Mouse (Mus musculus): Measurements from ENCODE around the gene Sgsm2. TPM values are rescaled to one million over a fixed set of nuclear protein-coding genes. Genes with fewer than 3 reads are reported as not detected.
A peak's percentile ranks its signal among the peaks of the same experiment; 100 is the strongest.

Sgsm2 gene
- polyA plus RNA-seq, 1 experiment from 2014 or later, result 6.5 TPM

DNA sequence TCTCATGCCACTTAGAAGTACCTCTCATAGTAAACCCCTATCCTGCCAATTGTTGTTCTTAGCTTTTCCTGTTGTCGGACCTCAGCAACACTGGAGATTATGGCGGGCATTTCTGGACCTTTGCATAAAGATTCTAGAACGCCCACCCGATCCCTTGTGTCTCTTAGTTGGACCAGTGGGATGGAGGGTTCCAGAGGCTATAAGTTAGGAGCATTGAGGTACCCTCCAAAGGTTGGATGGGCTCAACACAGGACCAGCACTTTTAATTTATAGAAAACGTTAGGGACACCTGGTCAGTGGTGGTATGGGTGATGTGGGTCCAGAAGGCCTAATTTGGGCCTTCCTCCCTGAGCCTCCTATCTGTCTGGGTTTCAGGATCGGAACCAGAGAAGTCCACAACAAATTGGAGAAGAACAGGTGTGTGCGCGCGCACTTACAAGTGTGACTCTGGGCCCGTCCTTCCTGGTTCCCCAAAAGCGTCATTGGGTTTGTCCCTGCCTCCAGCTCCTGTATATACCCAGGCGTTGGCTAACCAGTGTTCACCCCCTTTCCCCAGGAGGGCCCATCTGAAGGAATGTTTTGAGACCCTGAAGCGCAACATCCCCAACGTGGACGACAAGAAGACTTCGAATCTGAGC, 59.7 kb downstream of the Sgsm2 start:
- Histone ChIP-seq H3K4me1 (peaks cover 79% of the 10 kb centered on the region), H3K27me3 (ENCODE audit: poor library complexity, severe bottlenecking) (peaks cover 12% of the 10 kb centered on the region; the same call in 1 of the 2 replicates), H3K27ac (peak overlapping the region; percentile 94), H3K4me3 (peak overlapping the region; percentile 72), H3K36me3 (replicated peaks) (peaks cover 36% of the 10 kb centered on the region), H3K9me3 (no peaks in the 10 kb centered on the region)
- DNase-seq (ENCODE audit: extremely low spot score, low spot score), result no peak
- 44% methylated on average over 16 of the region's 16 CpGs for WGBS

DNA sequence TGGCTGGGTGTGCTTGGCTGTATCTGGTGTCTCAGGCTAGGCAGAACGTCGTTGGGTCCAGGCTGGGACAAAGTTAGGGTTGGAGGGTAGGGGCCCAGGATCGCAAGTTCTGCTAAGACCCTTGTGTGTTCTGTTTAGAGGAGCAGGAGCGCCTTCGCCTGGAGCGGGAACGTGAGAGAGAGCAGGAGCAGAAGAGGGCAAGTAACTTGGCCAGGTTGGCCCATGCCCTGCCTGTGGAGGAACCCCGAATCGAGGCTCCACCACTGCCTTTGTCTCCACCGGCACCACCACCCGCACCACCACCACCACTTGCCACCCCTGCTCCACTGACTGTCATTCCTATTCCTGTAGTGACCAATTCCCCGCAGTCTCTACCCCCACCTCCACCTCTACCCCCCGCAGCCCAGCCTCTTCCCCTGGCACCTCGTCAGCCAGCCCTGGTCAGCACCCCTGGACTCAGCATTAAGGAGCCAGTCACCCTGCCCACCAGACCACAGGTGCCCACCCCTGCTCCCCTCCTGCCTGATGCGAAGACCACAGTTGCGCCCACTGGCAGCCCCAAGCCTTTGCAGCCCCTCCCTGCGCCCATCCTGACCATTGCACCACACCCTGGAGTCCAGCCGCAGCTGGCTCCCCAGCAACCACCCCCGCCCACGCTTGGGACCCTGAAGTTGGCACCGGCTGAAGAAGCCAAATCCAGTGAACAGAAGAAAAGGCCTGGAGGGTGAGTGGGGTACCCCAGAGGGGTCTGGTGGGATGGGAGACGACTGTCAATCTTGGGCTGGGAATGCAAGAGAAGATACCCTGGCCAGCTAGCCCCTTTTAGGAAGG, 60.4 kb downstream of the Sgsm2 start:
- Histone ChIP-seq H3K9me3 (no peaks in the 10 kb centered on the region), H3K27me3 (ENCODE audit: poor library complexity, severe bottlenecking) (peaks cover 12% of the 10 kb centered on the region; the same call in 1 of the 2 replicates), H3K27ac (peak overlapping the region; percentile 25; the same call in 1 of the 2 replicates), H3K4me1 (peaks cover 84% of the 10 kb centered on the region), H3K4me3 (0 out of 2 replicates have a peak overlapping the region, but pooled peaks have one; percentile 7), H3K36me3 (replicated peaks) (peaks cover 29% of the 10 kb centered on the region)
- DNase-seq (ENCODE audit: extremely low spot score, low spot score), result no peak
- WGBS, result 90% methylated on average over 22 of the region's 22 CpGs

DNA sequence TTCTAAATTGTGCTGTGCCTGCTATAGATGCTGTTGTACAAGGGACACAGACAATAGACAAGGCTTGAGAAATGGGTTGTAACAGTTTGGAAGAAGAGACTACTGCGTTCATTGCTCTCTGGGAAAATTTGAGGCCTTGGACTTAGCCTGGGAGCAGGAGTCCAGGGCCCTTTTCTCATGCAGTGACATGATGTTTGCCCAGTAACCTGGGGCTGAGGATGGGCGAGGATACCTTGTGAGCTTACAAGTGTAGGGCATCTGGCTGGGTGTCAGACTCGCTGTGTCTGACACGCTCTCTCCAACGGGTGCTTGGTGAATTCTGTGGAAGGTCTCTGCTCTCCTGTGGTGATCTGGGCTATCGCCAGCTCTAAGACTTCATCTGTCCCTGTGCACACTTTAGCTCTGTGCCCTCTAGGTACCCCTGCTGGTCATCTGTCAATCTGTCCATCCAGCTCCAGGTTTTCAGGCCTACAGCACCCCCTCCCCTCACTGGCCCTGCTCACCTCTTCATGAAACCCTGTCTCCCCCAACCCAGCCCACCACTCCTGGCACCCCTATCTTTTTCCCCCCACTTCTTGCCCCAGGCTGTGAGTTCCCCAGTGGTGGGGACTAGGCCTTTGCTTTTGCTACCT, 61.2 kb downstream of the Sgsm2 start:
- 0 out of 2 replicates have a peak overlapping the region, but pooled peaks have one; percentile 5 for H3K27ac ChIP-seq
- peaks cover 12% of the 10 kb centered on the region; the same call in 1 of the 2 replicates for H3K27me3 ChIP-seq (ENCODE audit: poor library complexity, severe bottlenecking)
- H3K36me3 ChIP-seq (replicated peaks), result peaks cover 22% of the 10 kb centered on the region
- H3K4me1 ChIP-seq, result peaks cover 81% of the 10 kb centered on the region
- DNase-seq (ENCODE audit: extremely low spot score, low spot score), result no peak
- H3K4me3 ChIP-seq, result no peak overlapping the region
- 88% methylated on average over 6 of the region's 6 CpGs for WGBS
- H3K9me3 ChIP-seq, result no peaks in the 10 kb centered on the region

DNA sequence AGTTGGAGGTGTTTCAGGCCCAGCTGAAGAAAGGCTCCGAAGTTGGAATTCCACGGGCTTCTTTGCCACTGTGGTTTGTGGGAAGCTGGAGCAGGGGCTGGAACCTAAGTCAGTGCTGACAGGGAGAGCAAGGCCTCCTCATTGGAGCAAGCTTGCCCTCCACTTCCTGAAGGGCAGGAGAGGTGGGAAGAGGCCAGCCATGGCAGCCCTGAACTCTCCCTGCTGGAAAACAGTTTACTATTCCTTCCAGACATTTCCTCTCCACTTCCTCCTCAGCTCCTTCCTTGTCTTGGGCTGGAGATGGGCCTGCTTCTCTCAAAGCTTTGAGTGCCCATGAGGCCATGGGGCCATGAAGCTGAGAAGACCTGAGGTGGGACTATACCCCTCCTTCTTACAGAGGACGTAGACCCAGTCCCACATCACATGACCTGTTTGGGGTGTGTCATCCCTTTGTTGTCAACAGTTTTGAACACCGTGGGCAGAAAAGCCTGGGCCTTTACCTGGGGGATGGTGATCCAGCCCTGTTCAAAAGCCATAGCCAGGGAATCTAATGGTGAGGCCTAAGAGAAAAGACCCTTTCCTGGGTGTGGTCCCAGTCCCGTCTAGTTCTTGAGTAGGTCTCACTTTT, 62.1 kb downstream of the Sgsm2 start:
- WGBS, result 68% methylated on average over 5 of the region's 5 CpGs
- no peaks in the 10 kb centered on the region for H3K9me3 ChIP-seq
- no peak overlapping the region for H3K4me3 ChIP-seq
- peaks cover 12% of the 10 kb centered on the region; the same call in 1 of the 2 replicates for H3K27me3 ChIP-seq (ENCODE audit: poor library complexity, severe bottlenecking)
- H3K4me1 ChIP-seq, result peaks cover 84% of the 10 kb centered on the region
- H3K36me3 ChIP-seq (replicated peaks), result peaks cover 12% of the 10 kb centered on the region
- DNase-seq (ENCODE audit: extremely low spot score, low spot score), result no peak
- 0 out of 2 replicates have a peak overlapping the region, but pooled peaks have one; percentile 40 for H3K27ac ChIP-seq

GRCm38 (mm10) chr11:74834359-74834638, 62.6 kb downstream of the Sgsm2 start:
- Histone ChIP-seq H3K4me1 (peaks cover 86% of the 10 kb centered on the region), H3K27ac (0 out of 2 replicates have a peak overlapping the region, but pooled peaks have one; percentile 40), H3K9me3 (no peaks in the 10 kb centered on the region), H3K27me3 (ENCODE audit: poor library complexity, severe bottlenecking) (peaks cover 12% of the 10 kb centered on the region; the same call in 1 of the 2 replicates), H3K36me3 (replicated peaks) (peaks cover 10% of the 10 kb centered on the region), H3K4me3 (no peak overlapping the region)
- DNase-seq (ENCODE audit: extremely low spot score, low spot score), result no peak
- 68% methylated on average over 1 of the region's 1 CpGs for WGBS

- H3K4me3 ChIP-seq, result peak overlapping the region; percentile 90
- H3K4me1 ChIP-seq, result peaks cover 86% of the 10 kb centered on the region
- 87% methylated on average over 8 of the region's 8 CpGs for WGBS
- no peaks in the 10 kb centered on the region for H3K9me3 ChIP-seq
- peaks cover 10% of the 10 kb centered on the region for H3K36me3 ChIP-seq (replicated peaks)
- H3K27me3 ChIP-seq (ENCODE audit: poor library complexity, severe bottlenecking), result peaks cover 14% of the 10 kb centered on the region
- DNase-seq (ENCODE audit: extremely low spot score, low spot score), result no peak
- peak overlapping the region; percentile 91; the same call in 1 of the 2 replicates for H3K27ac ChIP-seq
Observed at GRCm38 (mm10) chr11:74833536-74834358, 63.1 kb downstream of the Sgsm2 start.

DNA sequence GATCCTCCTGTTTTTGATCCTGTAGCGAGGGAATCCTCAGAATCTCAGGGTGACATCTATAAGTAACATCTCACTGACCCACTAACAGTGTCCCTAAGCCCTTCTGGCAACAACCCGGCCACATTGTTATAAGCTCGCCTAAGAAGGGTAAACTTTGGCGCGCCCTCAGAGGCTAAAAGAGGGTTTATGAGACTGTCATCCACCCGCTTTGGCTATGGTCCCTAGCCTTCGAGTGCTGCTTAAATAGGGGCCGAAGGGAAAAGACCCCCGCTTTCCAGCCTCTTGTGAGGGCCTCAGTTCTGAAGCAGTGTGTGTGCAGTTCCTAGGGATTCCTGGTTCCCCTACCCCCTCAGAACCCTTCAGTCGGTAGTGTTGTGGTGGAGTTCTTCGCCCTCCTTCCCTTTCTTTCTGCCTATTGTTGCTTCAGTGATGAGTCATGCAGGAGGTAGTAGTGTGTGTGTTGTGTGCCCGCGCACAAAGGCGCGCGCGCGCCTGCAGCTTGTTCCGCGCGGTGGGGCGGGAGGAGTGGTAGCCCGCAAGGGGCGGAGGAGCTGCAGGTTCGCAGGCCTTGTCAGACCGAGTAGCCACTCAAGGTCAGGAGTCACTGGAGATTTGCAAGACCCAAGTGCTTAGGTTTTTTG, 64.2 kb downstream of the Sgsm2 start:
- H3K27ac ChIP-seq, result peak overlapping the region; percentile 91
- H3K4me1 ChIP-seq, result peaks cover 85% of the 10 kb centered on the region
- DNase-seq (ENCODE audit: extremely low spot score, low spot score), result peak; percentile 56
- no peaks in the 10 kb centered on the region for H3K9me3 ChIP-seq
- WGBS, result 2% methylated on average over 26 of the region's 26 CpGs
- H3K36me3 ChIP-seq (replicated peaks), result peaks cover 10% of the 10 kb centered on the region
- H3K27me3 ChIP-seq (ENCODE audit: poor library complexity, severe bottlenecking), result peaks cover 25% of the 10 kb centered on the region
- peak overlapping the region; percentile 90 for H3K4me3 ChIP-seq

DNA sequence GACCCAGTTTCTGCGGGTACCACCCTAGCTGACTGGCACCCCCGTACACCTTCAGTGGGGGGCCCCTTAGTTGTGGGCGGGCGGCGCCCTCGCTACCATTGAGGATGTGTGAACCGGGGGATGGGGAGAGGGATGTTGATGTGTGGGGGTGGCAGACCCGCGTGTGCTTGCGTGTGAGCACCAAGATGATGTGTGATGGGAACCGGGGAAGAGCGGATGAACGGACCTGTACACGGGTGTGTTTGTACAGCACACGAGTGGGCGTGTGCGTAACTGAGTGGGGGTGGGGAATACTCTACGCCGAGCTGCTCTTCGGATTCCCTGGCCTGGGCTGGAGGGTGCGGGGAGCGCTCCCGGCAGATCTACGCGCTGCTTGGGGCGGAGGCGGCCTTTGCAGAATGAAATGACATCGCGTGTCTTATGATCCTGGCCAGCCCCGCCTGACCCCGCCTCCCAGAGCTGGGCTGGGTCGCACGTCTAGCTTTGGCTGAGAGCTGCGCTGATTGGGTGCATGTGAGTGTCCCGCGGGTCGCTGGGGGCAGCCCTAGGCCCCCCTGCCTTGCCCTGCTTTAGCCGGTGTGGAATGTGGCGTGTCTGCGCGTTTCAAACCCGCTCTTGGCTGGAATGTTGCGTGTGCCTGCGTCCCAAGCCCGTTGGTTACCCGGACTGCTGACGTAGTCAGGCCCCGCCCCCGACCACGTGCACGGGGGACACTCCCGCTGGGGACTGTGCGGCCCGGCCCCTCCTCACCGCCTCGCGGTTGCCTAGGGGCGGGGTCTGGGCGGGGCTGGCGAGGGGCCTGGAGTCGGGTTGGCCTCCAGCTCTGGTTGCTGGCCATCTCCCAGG, 65.0 kb downstream of the Sgsm2 start:
- H3K4me1 ChIP-seq, result peaks cover 77% of the 10 kb centered on the region
- WGBS, result under 1% methylated on average over 61 of the region's 61 CpGs

DNA sequence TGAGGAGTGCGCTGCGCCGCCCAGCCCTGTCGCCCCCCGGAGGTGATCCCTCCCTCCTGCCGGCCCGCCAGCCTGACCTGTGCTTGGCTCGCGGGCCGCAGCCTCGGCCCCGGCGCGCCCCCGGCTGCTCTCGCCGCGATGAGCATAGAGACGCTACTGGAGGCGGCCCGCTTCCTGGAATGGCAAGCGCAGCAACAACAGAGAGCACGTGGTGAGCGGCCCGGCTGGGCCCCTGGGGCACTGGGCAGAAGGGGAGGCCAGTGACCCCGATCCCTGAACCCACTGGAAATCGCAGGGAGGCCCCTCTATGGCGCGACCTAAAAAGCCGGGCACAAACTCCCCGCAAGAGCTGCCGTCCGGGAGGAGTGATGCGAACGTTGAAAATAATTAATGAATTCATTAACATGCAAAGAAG, 65.7 kb downstream of the Sgsm2 start:
- H3K27ac ChIP-seq, result peak overlapping the region; percentile 91
- peak overlapping the region; percentile 90 for H3K4me3 ChIP-seq
- WGBS, result under 1% methylated on average over 35 of the region's 35 CpGs
- H3K36me3 ChIP-seq (replicated peaks), result peaks cover under 1% of the 10 kb centered on the region; the same call in 1 of the 2 replicates
- H3K9me3 ChIP-seq, result no peaks in the 10 kb centered on the region
- H3K27me3 ChIP-seq (ENCODE audit: poor library complexity, severe bottlenecking), result peaks cover 14% of the 10 kb centered on the region
- DNase-seq (ENCODE audit: extremely low spot score, low spot score), result peak; percentile 70
- peaks cover 72% of the 10 kb centered on the region for H3K4me1 ChIP-seq

More for the DNA sequence above, 65.0 kb downstream of the Sgsm2 start:
- Histone ChIP-seq H3K27me3 (ENCODE audit: poor library complexity, severe bottlenecking) (peaks cover 21% of the 10 kb centered on the region), H3K36me3 (replicated peaks) (peaks cover 7% of the 10 kb centered on the region), H3K4me3 (peak overlapping the region; percentile 90), H3K9me3 (no peaks in the 10 kb centered on the region), H3K27ac (peak overlapping the region; percentile 91)
- peak; percentile 99 for DNase-seq (ENCODE audit: extremely low spot score, low spot score)

- Histone ChIP-seq H3K9me3 (no peaks in the 10 kb centered on the region), H3K4me3 (peak within 1 kb of the TSS; percentile 90), H3K27ac (peak within 1 kb of the TSS; percentile 91), H3K27me3 (ENCODE audit: poor library complexity, severe bottlenecking) (peaks cover 13% of the 10 kb centered on the region), H3K4me1 (peaks cover 68% of the 10 kb centered on the region), H3K36me3 (replicated peaks) (no peaks in the 10 kb centered on the region)
- WGBS, result under 1% methylated on average over 69 of the region's 70 CpGs
- DNase-seq (ENCODE audit: extremely low spot score, low spot score), result peak; percentile 98
Observed at GRCm38 (mm10) chr11:74830256-74831161, 66.4 kb downstream of the Sgsm2 start, which contains the start of gene Mnt. TSS of gene Mnt (plus strand) at chr11:74830920.

All from forebrain, embryonic 10.5 days (tissue).